Mouse (Mus musculus): ENCODE measurements around the gene Galns. TPM values are rescaled to one million over a fixed set of nuclear protein-coding genes. Genes with fewer than 3 reads are reported as not detected.

The Galns gene
- polyA plus RNA-seq, 1 experiment from 2014 or later = 8.7 TPM

DNA sequence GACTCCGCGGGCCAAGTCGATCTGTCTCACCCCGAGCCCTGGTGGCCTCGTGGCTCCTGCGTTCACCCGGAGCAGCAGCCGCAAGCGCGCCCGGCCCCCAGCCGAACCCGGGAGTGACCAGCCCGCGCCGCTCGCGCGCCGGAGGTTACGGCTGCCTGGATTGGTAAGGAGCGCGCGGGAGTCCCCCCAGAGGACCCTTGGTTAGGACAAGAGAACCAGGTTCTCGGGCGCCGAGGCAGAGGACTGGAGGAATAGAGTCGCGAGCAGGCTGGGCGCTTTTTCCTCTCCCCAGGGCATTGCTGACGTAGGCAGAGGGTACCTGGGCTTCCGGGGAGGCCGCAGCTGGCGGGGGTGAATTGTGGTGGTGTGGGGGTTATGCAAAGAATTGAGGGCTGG, 43.2 kb downstream of the Galns start:
- peak; percentile 58 for ATAC-seq
- H3K4me2 ChIP-seq (ENCODE audit: low read length) = peak overlapping the region; percentile 91
- 0 out of 2 replicates have a peak, but pooled peaks cover 9% of the 10 kb centered on the region for H3K36me3 ChIP-seq (ENCODE audit: control insufficient read depth, insufficient read depth, low read length)
- H3K27ac ChIP-seq (ENCODE audit: low read depth, low read length) = peak overlapping the region; percentile 55
- H3K4me1 ChIP-seq (ENCODE audit: control insufficient read depth, insufficient read depth, low read depth, low read length) = peaks cover 18% of the 10 kb centered on the region
- H3K27me3 ChIP-seq (replicated peaks; ENCODE audit: control insufficient read depth, insufficient read depth, low read length) = no peaks in the 10 kb centered on the region
- H3K4me3 ChIP-seq (ENCODE audit: low read length) = peak overlapping the region; percentile 76
- H3K9ac ChIP-seq (ENCODE audit: low read depth, low read length) = peak overlapping the region; percentile 76
- under 1% methylated on average over 28 of the region's 34 CpGs for WGBS
- H3K9me3 ChIP-seq (ENCODE audit: control insufficient read depth, low read length) = no peaks in the 10 kb centered on the region

- peak within 1 kb of the TSS; percentile 82 for H3K9ac ChIP-seq (ENCODE audit: low read depth, low read length)
- peaks cover 18% of the 10 kb centered on the region for H3K4me1 ChIP-seq (ENCODE audit: control insufficient read depth, insufficient read depth, low read depth, low read length)
- 0 out of 2 replicates have a peak, but pooled peaks cover 6% of the 10 kb centered on the region for H3K36me3 ChIP-seq (ENCODE audit: control insufficient read depth, insufficient read depth, low read length)
- ATAC-seq = peak; percentile 97
- no peaks in the 10 kb centered on the region for H3K9me3 ChIP-seq (ENCODE audit: control insufficient read depth, low read length)
- peak within 1 kb of the TSS; percentile 76 for H3K4me3 ChIP-seq (ENCODE audit: low read length)
- H3K27me3 ChIP-seq (replicated peaks; ENCODE audit: control insufficient read depth, insufficient read depth, low read length) = no peaks in the 10 kb centered on the region
- H3K4me2 ChIP-seq (ENCODE audit: low read length) = peak within 1 kb of the TSS; percentile 91
- peak within 1 kb of the TSS; percentile 88 for H3K27ac ChIP-seq (ENCODE audit: low read depth, low read length)
- under 1% methylated on average over 62 of the region's 62 CpGs for WGBS
Measured at GRCm38 (mm10) chr8:122567361-122568108, 43.7 kb downstream of the Galns start, which contains the start of gene Cdt1. TSS of gene Cdt1 (plus strand) at chr8:122568015.

GRCm38 (mm10) chr8:122566766-122567165, 44.5 kb downstream of the Galns start:
- Histone ChIP-seq H3K9me3 (ENCODE audit: control insufficient read depth, low read length) (no peaks in the 10 kb centered on the region), H3K4me2 (ENCODE audit: low read length) (peak overlapping the region; percentile 91), H3K4me1 (ENCODE audit: control insufficient read depth, insufficient read depth, low read depth, low read length) (peaks cover 18% of the 10 kb centered on the region), H3K4me3 (ENCODE audit: low read length) (peak overlapping the region; percentile 76), H3K27me3 (replicated peaks; ENCODE audit: control insufficient read depth, insufficient read depth, low read length) (no peaks in the 10 kb centered on the region), H3K27ac (ENCODE audit: low read depth, low read length) (peak overlapping the region; percentile 88), H3K36me3 (ENCODE audit: control insufficient read depth, insufficient read depth, low read length) (0 out of 2 replicates have a peak, but pooled peaks cover 5% of the 10 kb centered on the region), H3K9ac (ENCODE audit: low read depth, low read length) (peak overlapping the region; percentile 82)
- ATAC-seq = no peak
- WGBS = 35% methylated on average over 6 of the region's 6 CpGs

GRCm38 (mm10) chr8:122564363-122565352, 46.6 kb downstream of the Galns start:
- Histone ChIP-seq H3K4me3 (ENCODE audit: low read length) (no peak overlapping the region), H3K4me2 (ENCODE audit: low read length) (no peak overlapping the region), H3K9ac (ENCODE audit: low read depth, low read length) (no peak overlapping the region), H3K9me3 (ENCODE audit: control insufficient read depth, low read length) (no peaks in the 10 kb centered on the region), H3K4me1 (ENCODE audit: control insufficient read depth, insufficient read depth, low read depth, low read length) (peaks cover 18% of the 10 kb centered on the region), H3K36me3 (ENCODE audit: control insufficient read depth, insufficient read depth, low read length) (no peaks in the 10 kb centered on the region), H3K27ac (ENCODE audit: low read depth, low read length) (no peak overlapping the region), H3K27me3 (replicated peaks; ENCODE audit: control insufficient read depth, insufficient read depth, low read length) (no peaks in the 10 kb centered on the region)
- WGBS = 86% methylated on average over 25 of the region's 25 CpGs
- ATAC-seq = no peak

DNA sequence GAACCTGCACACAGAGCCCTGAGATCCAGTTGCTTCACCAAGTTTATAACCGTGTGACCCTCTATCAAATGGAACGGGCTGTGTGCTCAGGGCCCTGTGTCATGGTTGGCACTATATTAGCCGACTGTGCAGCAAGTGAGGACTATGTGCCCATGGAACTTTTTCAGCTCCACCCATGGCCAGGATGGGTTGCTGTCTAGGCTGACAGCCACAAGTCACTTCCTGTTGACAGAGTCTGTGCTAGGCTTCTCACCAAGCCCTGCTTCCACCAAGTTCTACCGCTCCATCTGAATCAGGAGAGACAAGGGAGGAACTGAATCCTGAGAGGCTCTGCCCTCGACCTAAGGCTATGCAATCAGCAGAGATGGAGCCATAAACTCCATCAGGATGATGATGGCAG, 50.1 kb downstream of the Galns start:
- Histone ChIP-seq H3K36me3 (ENCODE audit: control insufficient read depth, insufficient read depth, low read length) (no peaks in the 10 kb centered on the region), H3K4me2 (ENCODE audit: low read length) (no peak overlapping the region), H3K27me3 (replicated peaks; ENCODE audit: control insufficient read depth, insufficient read depth, low read length) (no peaks in the 10 kb centered on the region), H3K9ac (ENCODE audit: low read depth, low read length) (no peak overlapping the region), H3K4me3 (ENCODE audit: low read length) (no peak overlapping the region), H3K27ac (ENCODE audit: low read depth, low read length) (no peak overlapping the region), H3K4me1 (ENCODE audit: control insufficient read depth, insufficient read depth, low read depth, low read length) (no peaks in the 10 kb centered on the region), H3K9me3 (ENCODE audit: control insufficient read depth, low read length) (no peaks in the 10 kb centered on the region)
- WGBS = 86% methylated on average over 5 of the region's 5 CpGs
- no peak for ATAC-seq

DNA sequence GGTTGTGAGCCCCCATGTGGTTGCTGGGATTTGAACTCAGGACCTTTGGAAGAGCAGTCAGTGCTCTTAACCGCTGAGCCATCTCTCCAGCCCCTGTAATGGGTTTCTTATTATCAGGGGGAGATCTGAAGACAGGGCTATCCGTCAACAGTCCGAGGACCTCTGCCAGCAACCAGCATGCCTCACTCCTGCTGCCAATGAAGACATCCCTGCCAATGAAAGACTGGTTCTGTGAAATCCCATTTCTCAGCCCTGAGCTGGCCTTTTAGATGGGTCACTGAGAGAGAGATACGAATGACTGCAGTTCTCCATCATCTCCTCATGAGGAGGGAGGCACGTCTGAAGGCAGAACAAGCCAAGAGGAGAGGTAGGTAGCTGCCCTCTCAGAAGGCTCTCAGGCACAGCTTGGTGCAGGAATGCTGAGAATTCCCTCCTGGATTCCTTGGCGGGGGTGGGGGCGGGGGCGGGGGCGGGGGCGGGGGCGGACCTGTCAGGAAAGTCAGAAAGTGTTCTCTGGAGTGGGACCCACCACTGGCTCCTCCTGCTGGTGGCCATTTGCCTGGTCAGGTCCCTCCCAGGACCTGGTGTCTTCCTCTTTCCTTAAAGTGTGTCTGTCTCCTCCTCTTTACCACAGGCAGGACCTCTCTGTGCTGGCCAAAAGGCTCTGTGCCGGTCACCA, 52.5 kb downstream of the Galns start:
- no peaks in the 10 kb centered on the region for H3K36me3 ChIP-seq (ENCODE audit: control insufficient read depth, insufficient read depth, low read length)
- H3K27me3 ChIP-seq (replicated peaks; ENCODE audit: control insufficient read depth, insufficient read depth, low read length) = no peaks in the 10 kb centered on the region
- H3K4me3 ChIP-seq (ENCODE audit: low read length) = no peak overlapping the region
- no peaks in the 10 kb centered on the region for H3K9me3 ChIP-seq (ENCODE audit: control insufficient read depth, low read length)
- no peaks in the 10 kb centered on the region for H3K4me1 ChIP-seq (ENCODE audit: control insufficient read depth, insufficient read depth, low read depth, low read length)
- WGBS = 23% methylated on average over 7 of the region's 12 CpGs
- ATAC-seq = no peak
- no peak overlapping the region for H3K27ac ChIP-seq (ENCODE audit: low read depth, low read length)
- no peak overlapping the region for H3K9ac ChIP-seq (ENCODE audit: low read depth, low read length)
- H3K4me2 ChIP-seq (ENCODE audit: low read length) = no peak overlapping the region

GRCm38 (mm10) chr8:122557248-122558038, 53.8 kb downstream of the Galns start:
- H3K27me3 ChIP-seq (replicated peaks; ENCODE audit: control insufficient read depth, insufficient read depth, low read length) = no peaks in the 10 kb centered on the region
- H3K4me3 ChIP-seq (ENCODE audit: low read length) = no peak overlapping the region
- H3K36me3 ChIP-seq (ENCODE audit: control insufficient read depth, insufficient read depth, low read length) = no peaks in the 10 kb centered on the region
- H3K4me2 ChIP-seq (ENCODE audit: low read length) = no peak overlapping the region
- H3K9me3 ChIP-seq (ENCODE audit: control insufficient read depth, low read length) = no peaks in the 10 kb centered on the region
- H3K27ac ChIP-seq (ENCODE audit: low read depth, low read length) = no peak overlapping the region
- WGBS = 39% methylated on average over 10 of the region's 10 CpGs
- no peaks in the 10 kb centered on the region for H3K4me1 ChIP-seq (ENCODE audit: control insufficient read depth, insufficient read depth, low read depth, low read length)
- no peak for ATAC-seq
- H3K9ac ChIP-seq (ENCODE audit: low read depth, low read length) = no peak overlapping the region
